Mouse (Mus musculus) stomach, postnatal 0 days (tissue): Measurements from ENCODE around the gene Pih1d1. TPM values are rescaled to one million over a fixed set of nuclear protein-coding genes. Genes with fewer than 3 reads are reported as not detected.
A peak's percentile ranks its signal among the peaks of the same experiment; 100 is the strongest.

Experiments used
- ATAC-seq: fragments of 200-750 bp; cut with Nextera tagmentation; 2 replicates; pipeline ENCODE4 v1.8.0; 2017; ENCODE audit not compliant: low FRiP score, low TSS enrichment
- DNase-seq: peaks from one replicate; pipeline ENCODE4 v3.0.0-alpha.2; 2016; ENCODE audit warnings: low spot score
- H3K27ac ChIP-seq: fragments of 300-500 bp; sonication (generic); replicated peaks from 2 replicates; pipeline ENCODE4 v1.5.1; 2014; ENCODE audit warnings: mild to moderate bottlenecking, control low read depth
- H3K27me3 ChIP-seq: fragments of 300-500 bp; sonication (generic); 2 replicates; pipeline ENCODE4 v1.6.1; 2014; ENCODE audit warnings: low read length; ENCODE audit not compliant: control insufficient read depth, insufficient read depth
- H3K36me3 ChIP-seq: fragments of 300-500 bp; sonication (generic); 2 replicates; pipeline ENCODE4 v1.6.1; 2014; ENCODE audit warnings: low read length, mixed read lengths; ENCODE audit not compliant: control insufficient read depth, insufficient read depth
- H3K4me1 ChIP-seq: fragments of 300-500 bp; sonication (generic); replicated peaks from 2 replicates; pipeline ENCODE4 v1.6.1; 2014; ENCODE audit warnings: antibody characterized with exemption; ENCODE audit not compliant: control insufficient read depth, insufficient read depth
- H3K4me2 ChIP-seq: fragments of 300-500 bp; sonication (generic); replicated peaks from 2 replicates; pipeline ENCODE4 v1.6.1; 2014; ENCODE audit warnings: low read depth, mild to moderate bottlenecking, control low read depth, moderate library complexity
- H3K4me3 ChIP-seq: fragments of 300-500 bp; sonication (generic); 2 replicates; pipeline ENCODE4 v1.5.1; 2014; ENCODE audit warnings: low read depth, low read length, control low read depth
- H3K9ac ChIP-seq: fragments of 300-500 bp; sonication (generic); 2 replicates; pipeline ENCODE4 v1.6.1; 2014; ENCODE audit warnings: mild to moderate bottlenecking, low read length, control low read depth, mixed read lengths
- H3K9me3 ChIP-seq: fragments of 300-500 bp; sonication (generic); 2 replicates; pipeline ENCODE4 v1.6.1; 2016; ENCODE audit warnings: low read length; ENCODE audit not compliant: control insufficient read depth
- CTCF ChIP-seq: IDR thresholded peaks from 2 replicates; pipeline ENCODE4 v1.5.1; 2016; ENCODE audit warnings: antibody characterized with exemption, low read depth, mild to moderate bottlenecking, moderate library complexity
- EP300 ChIP-seq: optimal IDR thresholded peaks from 2 replicates; pipeline ENCODE3; 2016; ENCODE audit warnings: antibody characterized with exemption
- WGBS: fragments of 180-500 bp; shearing (Covaris S2); extraction: QIAGEN DNeasy Blood & Tissue Kit; methylation state at CpG from one replicate; pipeline ENCODE4 v1.1.7; 2014; 5-methylcytosine and 5-hydroxymethylcytosine counted together
- microRNA counts: library from miRNA; unstranded; fragments of <30 nt; microRNA quantifications from one replicate; lab custom pipeline; 2015
- microRNA-seq: library from miRNA; unstranded; fragments of <30 nt; microRNA quantifications from one replicate; pipeline ENCODE4, GENCODE M21; 2016
- polyA plus RNA-seq: library from polyadenylated mRNA; unstranded; fragments of >200 nt; fragmentation: Nextera tagmentation; extraction: Ambion mirVana; gene quantifications from 2 replicates; pipeline ENCODE4 v1.2.1, GENCODE M21; 2015

Pih1d1 gene
- polyA plus RNA-seq, 1 experiment from 2014 or later = 49.0 TPM

- H3K27me3 ChIP-seq = no peaks in the 10 kb centered on the region
- H3K4me1 ChIP-seq = no peaks in the 10 kb centered on the region
- H3K9ac ChIP-seq = peak within 1 kb of the TSS; percentile 23; the same call in 1 of the 2 replicates
- H3K4me3 ChIP-seq = peak within 1 kb of the TSS; percentile 35
- ATAC-seq (peak; percentile 81), DNase-seq (peak; percentile 84)
- no peaks in the 10 kb centered on the region for H3K9me3 ChIP-seq
- 6% methylated on average over 44 of the region's 44 CpGs for WGBS
- H3K36me3 ChIP-seq = no peaks in the 10 kb centered on the region
- TF ChIP-seq CTCF (no peak), EP300 (no peak)
- no peak within 1 kb of the TSS for H3K27ac ChIP-seq
- peak within 1 kb of the TSS; percentile 56 for H3K4me2 ChIP-seq
These were observed 50.5 kb downstream of the Pih1d1 start, which contains the start of gene Ccdc155 for GRCm38 (mm10) chr7:45204380-45205143. TSS of gene Ccdc155 (minus strand) at chr7:45204892.

GRCm38 (mm10) chr7:45208260-45208659, 54.2 kb downstream of the Pih1d1 start:
- Histone ChIP-seq H3K36me3 (no peaks in the 10 kb centered on the region), H3K9me3 (no peaks in the 10 kb centered on the region), H3K9ac (no peak overlapping the region), H3K4me2 (no peak overlapping the region), H3K27me3 (no peaks in the 10 kb centered on the region), H3K27ac (no peak overlapping the region), H3K4me1 (no peaks in the 10 kb centered on the region; the same call in 1 of the 2 replicates), H3K4me3 (no peak overlapping the region)
- no peak for DNase-seq
- WGBS = 78% methylated on average over 6 of the region's 6 CpGs
- TF ChIP-seq CTCF (peak; percentile 34), EP300 (no peak)
- no peak for ATAC-seq

MicroRNA genes within 50 kb of the gene (microRNA counts, 519-probe panel; counts per million panel counts)
- microRNA mmu-miR-150 (lab: Ali Mortazavi, UCI) = 4,366 counts per million, percentile 41 among the panel's probes with 10 or more counts

Small RNA genes lying within 50 kb of the gene (microRNA-seq; reads per million reads assigned to microRNA genes)
- 51.1 reads per million, percentile 36 among the genes with 10 or more reads in this experiment for gene Mir150
- gene Mir5121 = 15.8 reads per million, percentile 23 among the genes with 10 or more reads in this experiment
- gene Mir7055 = not detected

Other genes with a start within 250 kb of the Pih1d1 start
- gene Ap2a1, start 224.8 kb upstream of the Pih1d1 start, polyA plus RNA-seq = 29.3 and 33.9 TPM in 2 replicates
- 0.08 TPM in 1 of 2 replicates, not detected in the other for gene Tsks, start 211.1 kb upstream of the Pih1d1 start, polyA plus RNA-seq
- 5.6 and 7.3 TPM in 2 replicates for gene Cpt1c, start 179.5 kb upstream of the Pih1d1 start, polyA plus RNA-seq
- 181 and 185 TPM in 2 replicates for gene Prmt1, start 167.7 kb upstream of the Pih1d1 start, polyA plus RNA-seq
- gene Irf3, start 156.7 kb upstream of the Pih1d1 start, polyA plus RNA-seq = 55.7 and 59.8 TPM in 2 replicates
- 23.0 and 23.4 TPM in 2 replicates for gene Bcl2l12, start 155.6 kb upstream of the Pih1d1 start, polyA plus RNA-seq
- 14.9 and 18.6 TPM in 2 replicates for gene Scaf1, start 137.9 kb upstream of the Pih1d1 start, polyA plus RNA-seq
- gene Rras, start 136.3 kb upstream of the Pih1d1 start, polyA plus RNA-seq = 81.5 and 87.2 TPM in 2 replicates
- gene Prr12, start 101.4 kb upstream of the Pih1d1 start, polyA plus RNA-seq = 3.4 and 3.8 TPM in 2 replicates
- 43.0 and 44.1 TPM in 2 replicates for gene Nosip, start 91.9 kb upstream of the Pih1d1 start, polyA plus RNA-seq
- 33.6 and 37.4 TPM in 2 replicates for gene Prrg2, start 91.6 kb upstream of the Pih1d1 start, polyA plus RNA-seq
- gene Rcn3, start 62.1 kb upstream of the Pih1d1 start, polyA plus RNA-seq = 157 and 176 TPM in 2 replicates
- gene Fcgrt, start 50.5 kb upstream of the Pih1d1 start, polyA plus RNA-seq = 76.1 and 76.9 TPM in 2 replicates
- 1,142 and 1,191 TPM in 2 replicates for gene Rps11, start 29.9 kb upstream of the Pih1d1 start, polyA plus RNA-seq
- gene Rpl13a, start 25.5 kb upstream of the Pih1d1 start, polyA plus RNA-seq = 1,442 and 1,485 TPM in 2 replicates
- 0.17 and 1.1 TPM in 2 replicates for gene Gm45713, start 18.1 kb upstream of the Pih1d1 start, polyA plus RNA-seq
- 2.2 and 2.3 TPM in 2 replicates for gene Flt3l, start 17.9 kb upstream of the Pih1d1 start, polyA plus RNA-seq
- 24.6 and 25.6 TPM in 2 replicates for gene Aldh16a1, start 281 bp downstream of the Pih1d1 start, polyA plus RNA-seq
- gene Slc17a7, start 9.6 kb downstream of the Pih1d1 start, polyA plus RNA-seq = 0.07 TPM in 1 of 2 replicates, not detected in the other
- not detected in 2 replicates for gene Gfy, start 25.3 kb downstream of the Pih1d1 start, polyA plus RNA-seq
- not detected in 2 replicates for gene Pth2, start 26.7 kb downstream of the Pih1d1 start, polyA plus RNA-seq
- gene Ccdc155, start 50.6 kb downstream of the Pih1d1 start, polyA plus RNA-seq = 0.07 and 0.13 TPM in 2 replicates
- gene Dkkl1, start 57.8 kb downstream of the Pih1d1 start, polyA plus RNA-seq = 48.4 TPM in 2 replicates
- 26.8 and 29.5 TPM in 2 replicates for gene Tead2, start 61.5 kb downstream of the Pih1d1 start, polyA plus RNA-seq
- gene Cd37, start 84.8 kb downstream of the Pih1d1 start, polyA plus RNA-seq = 1.5 and 1.8 TPM in 2 replicates
- 0.07 and 0.18 TPM in 2 replicates for gene Slc6a16, start 86.8 kb downstream of the Pih1d1 start, polyA plus RNA-seq
- not detected in 2 replicates for gene Slc6a21, start 123.2 kb downstream of the Pih1d1 start, polyA plus RNA-seq
- 22.7 and 23.7 TPM in 2 replicates for gene Trpm4, start 179.5 kb downstream of the Pih1d1 start, polyA plus RNA-seq
- gene Hrc, start 181.0 kb downstream of the Pih1d1 start, polyA plus RNA-seq = 0.80 and 0.85 TPM in 2 replicates
- 6.0 and 7.1 TPM in 2 replicates for gene Ppfia3, start 212.7 kb downstream of the Pih1d1 start, polyA plus RNA-seq
- 5.9 and 6.1 TPM in 2 replicates for gene Lin7b, start 216.3 kb downstream of the Pih1d1 start, polyA plus RNA-seq
- 73.7 and 78.8 TPM in 2 replicates for gene Snrnp70, start 241.4 kb downstream of the Pih1d1 start, polyA plus RNA-seq